Mouse (Mus musculus) CH12.LX (cell line): ENCODE results near the gene Kif28. TPM values are rescaled to one million over a fixed set of nuclear protein-coding genes. Genes with fewer than 3 reads are reported as not detected.

Experiments used
- DNase-seq: peaks from one replicate; pipeline ENCODE4 v3.0.0-alpha.2; 2013; ENCODE audit errors: extremely low read depth
- H3K27ac ChIP-seq: 2 replicates; pipeline ENCODE4 v1.5.1; 2012; ENCODE audit warnings: low read depth, mild to moderate bottlenecking, control low read depth, moderate library complexity; ENCODE audit not compliant: insufficient read depth
- H3K27me3 ChIP-seq: replicated peaks from 2 replicates; pipeline ENCODE3; 2012; ENCODE audit warnings: inconsistent platforms
- H3K36me3 ChIP-seq, 2 experiments: replicated peaks in 1 of 2; 2 replicates each; pipeline versions ENCODE3 to v1.6.1; 2012; ENCODE audit warnings: inconsistent platforms in 1 of 2, low read length in 1 of 2, mild to moderate bottlenecking in 1 of 2, mixed read lengths in 1 of 2, moderate library complexity in 1 of 2; ENCODE audit not compliant: control insufficient read depth in 1 of 2, insufficient read depth in 1 of 2
- H3K4me1 ChIP-seq, 2 experiments: 2 replicates each; pipeline ENCODE4 v1.6.1; 2012; ENCODE audit warnings: inconsistent platforms in 1 of 2, moderate library complexity in 1 of 2; ENCODE audit not compliant: insufficient read depth in 2 of 2, control insufficient read depth in 1 of 2
- H3K4me2 ChIP-seq: 2 replicates; pipeline ENCODE4 v1.6.1; 2012; ENCODE audit warnings: low read depth, mild to moderate bottlenecking, control low read depth; ENCODE audit not compliant: poor library complexity, insufficient read depth, severe bottlenecking
- H3K4me3 ChIP-seq, 3 experiments: fragments of 150-350 bp in 1 of 3; sonication (generic) in 1 of 3; replicated peaks in 1 of 3; 2 replicates each; pipeline versions ENCODE3 to v1.5.1; 2011 to 2012; ENCODE audit warnings: low read depth in 2 of 3, low read length in 2 of 3, mild to moderate bottlenecking in 2 of 3, moderate library complexity in 2 of 3, control low read depth in 1 of 3, improper control_type of control experiment in 1 of 3, inconsistent platforms in 1 of 3, mixed read lengths in 1 of 3; ENCODE audit not compliant: poor library complexity in 1 of 3
- H3K79me2 ChIP-seq: replicated peaks from 2 replicates; pipeline ENCODE4 v1.6.1; 2012; ENCODE audit warnings: mild to moderate bottlenecking, moderate library complexity; ENCODE audit not compliant: control insufficient read depth, poor library complexity, insufficient read depth, severe bottlenecking; ENCODE audit errors: extremely low read depth
- H3K9ac ChIP-seq: 2 replicates; pipeline ENCODE4 v1.6.1; 2012; ENCODE audit warnings: low read depth, mild to moderate bottlenecking, control low read depth, moderate library complexity; ENCODE audit not compliant: insufficient read depth
- H3K9me3 ChIP-seq: replicated peaks from 2 replicates; pipeline ENCODE3; 2012; ENCODE audit warnings: low read length, inconsistent platforms, mixed read lengths
- BHLHE40 ChIP-seq: IDR thresholded peaks from 2 replicates; pipeline ENCODE4 v1.6.1; 2011; ENCODE audit warnings: mild to moderate bottlenecking, low read depth, low read length, improper control_type of control experiment
- CHD1 ChIP-seq: IDR thresholded peaks from 2 replicates; pipeline ENCODE4 v1.6.1; 2012; ENCODE audit warnings: low read depth, low read length, improper control_type of control experiment, inconsistent platforms
- ELF1 ChIP-seq: IDR thresholded peaks from 2 replicates; pipeline ENCODE4 v1.6.1; 2014; ENCODE audit warnings: low read depth, mild to moderate bottlenecking, inconsistent platforms, low read length, improper control_type of control experiment
- EP300 ChIP-seq: IDR thresholded peaks from 2 replicates; pipeline ENCODE4 v1.6.1; 2011; ENCODE audit warnings: low read length, improper control_type of control experiment
- ETS1 ChIP-seq: conservative IDR thresholded peaks from 2 replicates; pipeline ENCODE4 v1.6.1; 2012; ENCODE audit warnings: low read depth, mild to moderate bottlenecking, inconsistent platforms, low read length, improper control_type of control experiment, moderate library complexity
- HCFC1 ChIP-seq: IDR thresholded peaks from 2 replicates; pipeline ENCODE4 v1.6.1; 2012; ENCODE audit warnings: low read depth, mild to moderate bottlenecking, inconsistent platforms, low read length, improper control_type of control experiment
- IRF4 ChIP-seq: IDR thresholded peaks from 2 replicates; pipeline ENCODE4 v1.6.1; 2014; ENCODE audit warnings: low read depth, mild to moderate bottlenecking, inconsistent platforms, low read length, improper control_type of control experiment
- JUN ChIP-seq: IDR thresholded peaks from 2 replicates; pipeline ENCODE4 v1.6.1; 2011; ENCODE audit warnings: low read depth, mild to moderate bottlenecking, low read length, improper control_type of control experiment, moderate library complexity; ENCODE audit not compliant: insufficient read depth
- JUND ChIP-seq: conservative IDR thresholded peaks from 2 replicates; pipeline ENCODE4 v1.6.1; 2011; ENCODE audit warnings: low read depth, low read length, improper control_type of control experiment
- MAFK ChIP-seq: IDR thresholded peaks from 2 replicates; pipeline ENCODE4 v1.6.1; 2011; ENCODE audit warnings: low read length, improper control_type of control experiment; ENCODE audit not compliant: insufficient replicate concordance
- MAX ChIP-seq: IDR thresholded peaks from 2 replicates; pipeline ENCODE4 v1.6.1; 2011; ENCODE audit warnings: low read length, improper control_type of control experiment
- MAZ ChIP-seq: IDR thresholded peaks from 2 replicates; pipeline ENCODE4 v1.6.1; 2012; ENCODE audit warnings: low read depth, mild to moderate bottlenecking, inconsistent platforms, low read length, improper control_type of control experiment, moderate library complexity
- MEF2A ChIP-seq: IDR thresholded peaks from 2 replicates; pipeline ENCODE4 v1.6.1; 2014; ENCODE audit warnings: low read depth, mild to moderate bottlenecking, inconsistent platforms, low read length, improper control_type of control experiment, borderline replicate concordance
- MXI1 ChIP-seq: IDR thresholded peaks from 2 replicates; pipeline ENCODE4 v1.6.1; 2011; ENCODE audit warnings: mild to moderate bottlenecking, low read depth, low read length, improper control_type of control experiment
- MYC ChIP-seq: IDR thresholded peaks from 2 replicates; pipeline ENCODE4 v1.6.1; 2011; ENCODE audit warnings: low read depth, mild to moderate bottlenecking, improper control_type of control experiment, low read length
- NELFE ChIP-seq: IDR thresholded peaks from 2 replicates; pipeline ENCODE4 v1.6.1; 2011; ENCODE audit warnings: low read depth, low read length, improper control_type of control experiment
- PAX5 ChIP-seq: IDR thresholded peaks from 2 replicates; pipeline ENCODE4 v1.6.1; 2012; ENCODE audit warnings: low read length, inconsistent platforms, mixed read lengths
- POLR2A ChIP-seq: IDR thresholded peaks from 2 replicates; pipeline ENCODE4 v1.6.1; 2011; ENCODE audit warnings: low read depth, mild to moderate bottlenecking, improper control_type of control experiment, low read length
- POLR2AphosphoS2 ChIP-seq: IDR thresholded peaks from 2 replicates; pipeline ENCODE4 v1.6.1; 2011; ENCODE audit warnings: low read depth, low read length, improper control_type of control experiment
- SIN3A ChIP-seq: IDR thresholded peaks from 2 replicates; pipeline ENCODE4 v1.6.1; 2012; ENCODE audit warnings: low read length, improper control_type of control experiment, inconsistent platforms
- SMC3 ChIP-seq: IDR thresholded peaks from 2 replicates; pipeline ENCODE4 v1.6.1; 2011; ENCODE audit warnings: low read depth, low read length, improper control_type of control experiment
- TBP ChIP-seq: conservative IDR thresholded peaks from 2 replicates; pipeline ENCODE4 v1.6.1; 2011; ENCODE audit warnings: low read depth, low read length, improper control_type of control experiment
- TCF12 ChIP-seq: IDR thresholded peaks from 2 replicates; pipeline ENCODE4 v1.6.1; 2014; ENCODE audit warnings: low read depth, mild to moderate bottlenecking, inconsistent platforms, low read length, improper control_type of control experiment
- UBTF ChIP-seq: IDR thresholded peaks from 2 replicates; pipeline ENCODE4 v1.6.1; 2012; ENCODE audit warnings: low read depth, mild to moderate bottlenecking, inconsistent platforms, low read length, improper control_type of control experiment, moderate library complexity
- USF1 ChIP-seq: IDR thresholded peaks from 2 replicates; pipeline ENCODE4 v1.6.1; 2014; ENCODE audit warnings: low read depth, mild to moderate bottlenecking, inconsistent platforms, low read length, improper control_type of control experiment
- USF2 ChIP-seq: conservative IDR thresholded peaks from 2 replicates; pipeline ENCODE4 v1.6.1; 2011; ENCODE audit warnings: low read depth, low read length, improper control_type of control experiment
- ZKSCAN1 ChIP-seq: IDR thresholded peaks from 2 replicates; pipeline ENCODE4 v1.6.1; 2012; ENCODE audit warnings: low read depth, inconsistent platforms, low read length, improper control_type of control experiment, borderline replicate concordance
- ZNF384 ChIP-seq: IDR thresholded peaks from 2 replicates; pipeline ENCODE4 v1.6.1; 2012; ENCODE audit warnings: low read depth, low read length, improper control_type of control experiment, inconsistent platforms
- dilution Hi-C: fragments of 300-500 bp; cut with MboI; formaldehyde crosslinking; loops from 2 replicates; pipeline ENCODE4 v1.14.3; 2020; ENCODE audit warnings: low sequenced_read_pairs; ENCODE audit not compliant: extremely low pct_unique_long_range_greater_than_20kb, extremely low pct_ligation_motif_present
- in situ Hi-C: fragments of 300-500 bp; cut with MboI; formaldehyde crosslinking; loops from 3 replicates; pipeline ENCODE4 v1.14.3; 2019; ENCODE audit warnings: low sequenced_read_pairs, low pct_ligation_motif_present, low pct_unique_long_range_greater_than_20kb, mixed read lengths
- polyA plus RNA-seq: library from polyadenylated mRNA; unstranded; fragments of >175 nt; gene quantifications from 2 replicates; pipeline ENCODE4 v1.2.1, GENCODE M21; 2012; ENCODE audit warnings: low read depth; ENCODE audit not compliant: insufficient read length
- total RNA-seq, 2 experiments: library from RNA; depleted of rRNA; stranded (reverse); fragments of 300-350 nt in 1 of 2; fragments of >200 nt in 1 of 2; gene quantifications; 2 replicates each; pipeline ENCODE4 v1.2.3; 2012 to 2014

The Kif28 gene
- total and polyA plus RNA-seq, 3 experiments, result 0.07 TPM; not detected in 2

DNA sequence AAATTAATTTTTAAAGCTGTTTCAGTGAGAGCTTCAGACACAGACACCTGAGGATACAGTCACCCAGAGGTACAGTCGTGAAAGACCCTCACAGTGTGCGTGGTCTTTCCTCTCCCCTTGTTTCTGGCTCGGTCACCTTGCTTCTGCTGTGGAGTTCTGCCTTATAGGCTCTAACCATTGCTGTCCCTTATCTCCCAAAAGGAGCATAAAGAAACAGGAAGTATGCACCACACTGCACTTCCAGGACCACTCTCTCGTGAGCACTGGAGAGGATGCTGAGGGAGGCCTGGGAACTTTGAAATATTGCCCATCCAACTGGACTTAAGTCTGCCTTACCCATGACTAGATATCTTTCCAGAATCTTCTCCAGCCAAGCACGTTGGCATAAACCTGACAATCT lies 34.3 kb downstream of the Kif28 start:
- Histone ChIP-seq H3K4me1 (peaks cover 3 to 13% of the 10 kb centered on the region in 2 experiments; a peak in 3 of 4 replicates), H3K79me2 (no peaks in the 10 kb centered on the region), H3K27ac (no peak overlapping the region), H3K27me3 (no peaks in the 10 kb centered on the region), H3K4me3 (no peak overlapping the region), H3K4me2 (no peak overlapping the region), H3K9me3 (no peaks in the 10 kb centered on the region), H3K36me3 (no peaks in the 10 kb centered on the region), H3K9ac (no peak overlapping the region)
- DNase-seq, result no peak
- in situ Hi-C loops (no loop called here), dilution Hi-C loops (no loop called here)
- TF ChIP-seq CHD1, result no peak
- no peak for TF ChIP-seq MAX
- no peak for TF ChIP-seq USF2
- TF ChIP-seq POLR2AphosphoS2, result no peak
- TF ChIP-seq JUN, result no peak
- TF ChIP-seq SMC3, result no peak
- TF ChIP-seq ZNF384, result no peak
- no peak for TF ChIP-seq POLR2A
- TF ChIP-seq UBTF, result no peak
- TF ChIP-seq HCFC1, result no peak
- no peak for TF ChIP-seq IRF4
- TF ChIP-seq PAX5, result no peak
- no peak for TF ChIP-seq MAFK

DNA sequence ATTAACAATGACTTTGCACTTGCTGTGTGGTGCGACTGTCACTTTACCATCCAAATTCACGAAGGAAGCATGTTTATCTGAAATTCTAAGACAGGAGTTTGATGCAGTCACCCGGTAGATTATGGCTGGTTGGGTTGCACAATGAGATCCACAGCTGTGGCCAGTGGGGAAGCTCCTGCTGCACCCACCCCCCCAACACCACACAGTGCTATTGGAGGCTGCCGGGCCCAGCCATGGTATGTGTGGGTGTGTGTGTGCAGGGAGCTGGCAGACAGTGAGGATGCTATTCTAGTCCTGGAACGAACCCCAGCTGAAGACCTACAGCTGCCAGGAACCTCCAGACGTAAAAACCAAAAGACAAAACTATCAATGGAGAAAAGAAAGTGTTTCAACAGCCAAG lies 35.7 kb downstream of the Kif28 start:
- H3K9ac ChIP-seq, result no peak overlapping the region
- in situ Hi-C loops (no loop called here), dilution Hi-C loops (no loop called here)
- no peaks in the 10 kb centered on the region for H3K79me2 ChIP-seq
- TF ChIP-seq UBTF (no peak), MAZ (no peak), MEF2A (no peak), TCF12 (no peak), MXI1 (no peak), SMC3 (no peak), ETS1 (no peak), USF1 (no peak), NELFE (no peak), JUND (no peak), BHLHE40 (no peak), TBP (no peak), ZNF384 (no peak), SIN3A (no peak), ELF1 (no peak), EP300 (no peak), ZKSCAN1 (no peak), MYC (no peak)
- TF ChIP-seq, all 38 proteins: peak for 0
- Histone ChIP-seq H3K4me1 (peaks cover 3 to 15% of the 10 kb centered on the region in 2 experiments; a peak in 3 of 4 replicates), H3K4me2 (no peak overlapping the region), H3K4me3 (no peak overlapping the region), H3K36me3 (no peaks in the 10 kb centered on the region), H3K27me3 (no peaks in the 10 kb centered on the region), H3K27ac (no peak overlapping the region), H3K9me3 (no peaks in the 10 kb centered on the region)
- DNase-seq, result no peak
